Mouse (Mus musculus) stomach, embryonic 14.5 days (tissue): ENCODE data around the gene Adprhl2. TPM values are rescaled to one million over a fixed set of nuclear protein-coding genes. Genes with fewer than 3 reads are reported as not detected.

Source experiments
- ATAC-seq: fragments of 200-750 bp; cut with Nextera tagmentation; 2 replicates; pipeline ENCODE4 v1.8.0; 2017; ENCODE audit warnings: low read depth, moderate TSS enrichment; ENCODE audit not compliant: insufficient number of reproducible peaks, insufficient read depth, low FRiP score
- H3K27ac ChIP-seq: fragments of 300-500 bp; sonication (generic); 2 replicates; pipeline ENCODE4 v1.5.1; 2014; ENCODE audit warnings: mild to moderate bottlenecking, low read length, moderate library complexity, mixed read lengths
- H3K27me3 ChIP-seq: fragments of 300-500 bp; sonication (generic); 2 replicates; pipeline ENCODE4 v1.6.1; 2014; ENCODE audit warnings: low read length, control low read depth, mixed read lengths; ENCODE audit not compliant: control insufficient read depth, insufficient read depth
- H3K36me3 ChIP-seq: fragments of 300-500 bp; sonication (generic); 2 replicates; pipeline ENCODE4 v1.6.1; 2014; ENCODE audit warnings: mild to moderate bottlenecking, control low read depth, low read length, moderate library complexity, mixed read lengths; ENCODE audit not compliant: control insufficient read depth, insufficient read depth
- H3K4me1 ChIP-seq: fragments of 300-500 bp; sonication (generic); 2 replicates; pipeline ENCODE4 v1.6.1; 2014; ENCODE audit warnings: low read length, control low read depth, mixed read lengths; ENCODE audit not compliant: control insufficient read depth, insufficient read depth
- H3K4me2 ChIP-seq: fragments of 300-500 bp; sonication (generic); replicated peaks from 2 replicates; pipeline ENCODE4 v1.6.1; 2014; ENCODE audit warnings: low read depth, low read length, control low read depth
- H3K4me3 ChIP-seq: fragments of 300-500 bp; sonication (generic); 2 replicates; pipeline ENCODE4 v1.5.1; 2014; ENCODE audit warnings: low read depth, low read length, control low read depth
- H3K9ac ChIP-seq: fragments of 300-500 bp; sonication (generic); replicated peaks from 2 replicates; pipeline ENCODE4 v1.6.1; 2014; ENCODE audit warnings: low read depth, mild to moderate bottlenecking, control low read depth, low read length, moderate library complexity, mixed read lengths
- H3K9me3 ChIP-seq: fragments of 300-500 bp; sonication (generic); 2 replicates; pipeline ENCODE4 v1.6.1; 2016; ENCODE audit warnings: low read depth, low read length, control low read depth; ENCODE audit not compliant: control insufficient read depth
- WGBS: fragments of 180-500 bp; shearing (Covaris S2); extraction: QIAGEN DNeasy Blood & Tissue Kit; methylation state at CpG from one replicate; pipeline ENCODE4 v1.1.7; 2014; 5-methylcytosine and 5-hydroxymethylcytosine counted together
- polyA plus RNA-seq: library from polyadenylated mRNA; unstranded; fragments of >200 nt; fragmentation: Nextera tagmentation; extraction: Ambion mirVana; gene quantifications from 2 replicates; pipeline ENCODE4 v1.2.1, GENCODE M21; 2014

Adprhl2 gene
- polyA plus RNA-seq, 1 experiment from 2014 or later, result 48.5 TPM

DNA sequence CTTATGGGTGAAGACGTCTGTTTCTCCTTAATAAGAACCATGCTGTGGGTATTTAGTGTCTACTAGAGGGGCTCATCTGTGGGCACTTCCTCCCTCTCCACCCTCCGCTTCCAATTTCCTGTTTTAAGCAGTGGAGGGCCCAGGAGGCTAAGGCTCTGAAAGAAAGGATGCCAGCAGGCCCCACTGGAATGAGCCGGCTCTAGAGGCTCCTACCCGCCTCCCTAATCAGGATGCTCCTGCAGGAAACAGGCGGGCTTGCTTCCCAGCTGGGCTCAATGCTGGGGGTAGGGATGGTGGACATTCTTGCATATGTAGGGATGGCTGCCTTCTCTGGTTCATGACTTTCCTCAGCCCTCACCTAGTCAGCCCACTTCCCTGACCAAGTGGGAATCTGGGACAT is 8.3 kb downstream of the Adprhl2 start:
- Histone ChIP-seq H3K4me2 (no peak overlapping the region), H3K9ac (no peak overlapping the region), H3K4me1 (no peaks in the 10 kb centered on the region; the same call in 1 of the 2 replicates), H3K36me3 (peaks cover 23% of the 10 kb centered on the region), H3K27ac (no peak overlapping the region), H3K4me3 (no peak overlapping the region), H3K27me3 (no peaks in the 10 kb centered on the region), H3K9me3 (no peaks in the 10 kb centered on the region)
- 48% methylated on average over 5 of the region's 5 CpGs for WGBS
- no peak for ATAC-seq

DNA sequence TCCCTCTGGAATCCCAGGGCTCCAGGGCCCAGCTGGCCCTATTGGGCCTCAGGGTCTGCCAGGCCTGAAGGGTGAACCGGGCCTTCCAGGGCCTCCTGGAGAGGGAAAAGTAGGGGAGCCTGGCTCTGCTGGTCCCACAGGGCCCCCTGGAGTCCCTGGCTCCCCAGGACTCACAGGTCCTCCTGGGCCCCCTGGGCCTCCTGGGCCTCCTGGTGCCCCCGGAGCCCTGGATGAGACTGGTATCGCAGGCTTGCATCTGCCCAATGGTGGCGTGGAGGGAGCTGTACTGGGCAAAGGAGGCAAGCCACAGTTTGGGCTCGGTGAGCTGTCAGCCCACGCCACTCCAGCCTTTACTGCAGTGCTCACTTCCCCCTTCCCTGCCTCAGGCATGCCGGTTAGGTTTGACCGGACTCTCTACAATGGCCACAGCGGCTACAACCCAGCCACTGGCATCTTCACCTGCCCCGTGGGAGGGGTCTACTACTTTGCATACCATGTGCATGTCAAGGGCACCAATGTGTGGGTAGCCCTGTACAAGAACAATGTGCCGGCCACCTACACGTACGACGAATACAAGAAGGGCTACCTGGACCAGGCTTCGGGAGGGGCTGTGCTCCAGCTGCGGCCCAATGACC is 9.8 kb downstream of the Adprhl2 start:
- ATAC-seq, result no peak
- Histone ChIP-seq H3K36me3 (peaks cover 8% of the 10 kb centered on the region), H3K9ac (no peak overlapping the region), H3K27me3 (no peaks in the 10 kb centered on the region), H3K27ac (no peak overlapping the region), H3K4me2 (no peak overlapping the region), H3K4me1 (no peaks in the 10 kb centered on the region; the same call in 1 of the 2 replicates), H3K9me3 (no peaks in the 10 kb centered on the region), H3K4me3 (no peak overlapping the region)
- 89% methylated on average over 16 of the region's 16 CpGs for WGBS

DNA sequence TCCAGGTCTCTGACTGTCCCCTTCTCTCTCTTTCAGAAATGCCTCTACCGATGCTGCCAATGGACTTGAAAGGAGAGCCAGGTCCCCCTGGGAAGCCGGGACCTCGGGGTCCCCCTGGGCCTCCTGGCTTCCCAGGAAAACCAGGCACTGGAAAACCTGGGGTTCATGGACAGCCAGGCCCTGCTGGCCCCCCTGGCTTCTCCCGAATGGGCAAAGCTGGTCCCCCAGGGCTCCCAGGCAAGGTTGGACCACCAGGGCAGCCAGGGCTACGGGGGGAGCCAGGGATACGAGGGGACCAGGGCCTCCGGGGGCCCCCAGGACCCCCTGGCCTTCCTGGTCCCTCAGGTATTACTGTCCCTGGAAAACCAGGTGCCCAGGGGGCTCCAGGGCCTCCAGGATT is 11.2 kb downstream of the Adprhl2 start:
- Histone ChIP-seq H3K9ac (no peak overlapping the region), H3K4me3 (no peak overlapping the region), H3K27me3 (no peaks in the 10 kb centered on the region), H3K4me2 (no peak overlapping the region), H3K9me3 (no peaks in the 10 kb centered on the region), H3K4me1 (no peaks in the 10 kb centered on the region; the same call in 1 of the 2 replicates), H3K36me3 (no peaks in the 10 kb centered on the region), H3K27ac (no peak overlapping the region)
- no peak for ATAC-seq
- WGBS, result 70% methylated on average over 7 of the region's 7 CpGs

DNA sequence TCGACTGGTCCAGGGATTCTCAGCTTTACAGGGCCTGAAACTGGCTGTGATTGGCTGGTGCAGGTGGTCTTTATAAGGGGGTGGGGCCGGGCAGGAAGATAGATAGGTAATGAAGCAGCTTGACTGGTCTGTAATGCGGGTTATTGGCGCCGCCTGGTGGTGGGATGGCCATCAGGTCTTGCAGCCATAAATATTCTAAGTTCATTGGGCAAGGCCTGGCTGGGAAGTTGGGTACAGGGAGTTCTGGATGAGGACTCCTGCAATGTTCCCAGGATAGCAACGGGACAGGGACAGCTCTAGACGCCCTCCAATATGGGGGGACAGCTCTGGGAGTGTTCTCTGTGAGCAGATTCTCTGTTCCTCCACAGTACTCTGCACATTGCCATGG is 11.6 kb downstream of the Adprhl2 start:
- no peaks in the 10 kb centered on the region; the same call in 1 of the 2 replicates for H3K4me1 ChIP-seq
- no peaks in the 10 kb centered on the region for H3K27me3 ChIP-seq
- no peaks in the 10 kb centered on the region for H3K9me3 ChIP-seq
- H3K4me2 ChIP-seq, result peak overlapping the region; percentile 26
- WGBS, result under 1% methylated on average over 7 of the region's 7 CpGs
- no peaks in the 10 kb centered on the region for H3K36me3 ChIP-seq
- H3K27ac ChIP-seq, result no peak overlapping the region
- no peak overlapping the region for H3K9ac ChIP-seq
- peak; percentile 64; the same call in 1 of the 2 replicates for ATAC-seq
- no peak overlapping the region for H3K4me3 ChIP-seq

DNA sequence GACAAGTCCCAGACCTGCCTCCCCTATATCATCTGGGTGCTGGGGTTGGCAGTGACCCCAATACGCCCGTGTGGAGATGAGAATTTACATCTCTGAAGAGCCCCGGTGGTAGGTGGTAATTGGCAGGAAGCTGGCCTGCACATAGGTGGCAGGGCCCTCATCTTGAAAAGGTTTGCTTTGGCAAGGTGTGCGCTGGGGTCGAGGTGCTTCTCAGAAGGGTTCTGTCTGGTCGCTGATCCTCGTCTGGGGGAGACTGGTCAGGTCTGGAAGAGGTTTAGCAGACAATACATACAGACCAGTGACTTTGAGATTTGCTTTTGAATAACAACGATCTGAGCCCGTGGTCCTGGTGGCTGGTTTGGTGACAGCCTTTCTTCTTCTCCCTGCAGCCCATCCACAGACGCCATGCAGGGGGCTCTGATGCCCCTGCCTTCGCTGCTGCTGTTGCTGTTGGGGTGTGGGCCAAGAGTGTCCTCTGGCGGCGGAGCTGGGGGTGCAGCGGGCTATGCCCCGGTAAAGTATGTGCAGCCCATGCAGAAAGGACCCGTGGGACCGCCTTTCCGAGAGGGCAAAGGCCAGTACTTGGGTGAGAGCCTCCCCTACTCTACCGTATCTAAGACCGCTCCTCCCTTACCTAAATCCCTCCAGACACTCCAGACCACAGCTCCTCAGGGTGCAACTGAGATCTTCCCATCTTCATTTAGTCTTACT is 12.1 kb downstream of the Adprhl2 start:
- H3K9me3 ChIP-seq, result no peaks in the 10 kb centered on the region
- H3K27me3 ChIP-seq, result no peaks in the 10 kb centered on the region
- 18% methylated on average over 20 of the region's 20 CpGs for WGBS
- H3K27ac ChIP-seq, result no peak overlapping the region
- H3K9ac ChIP-seq, result no peak overlapping the region
- peak overlapping the region; percentile 26 for H3K4me2 ChIP-seq
- H3K4me3 ChIP-seq, result no peak overlapping the region
- H3K36me3 ChIP-seq, result no peaks in the 10 kb centered on the region
- ATAC-seq, result 0 out of 2 replicates have a peak, but pooled peaks have one; percentile 33
- H3K4me1 ChIP-seq, result no peaks in the 10 kb centered on the region; the same call in 1 of the 2 replicates

DNA sequence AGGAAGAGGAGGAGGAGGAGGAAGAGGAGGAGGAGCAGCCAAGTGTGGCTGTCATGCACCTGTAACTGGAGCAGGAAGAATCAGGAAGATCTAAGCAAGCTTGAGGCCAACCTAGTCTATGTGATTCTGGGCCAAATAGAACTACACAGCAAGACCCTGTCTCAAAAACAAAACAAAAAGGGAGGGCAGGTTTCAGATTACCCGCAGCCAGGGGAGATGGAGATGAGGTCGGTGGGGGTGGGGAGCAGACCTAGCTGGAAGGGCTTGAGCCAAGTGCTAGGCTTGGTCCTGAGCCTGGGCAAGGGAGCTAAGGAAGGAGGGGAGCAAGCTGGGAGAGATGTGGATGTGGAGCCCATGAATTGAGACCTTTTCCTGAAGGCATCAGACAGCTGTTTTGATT is 14.7 kb downstream of the Adprhl2 start:
- no peaks in the 10 kb centered on the region; the same call in 1 of the 2 replicates for H3K4me1 ChIP-seq
- H3K4me2 ChIP-seq, result no peak overlapping the region
- no peak for ATAC-seq
- no peaks in the 10 kb centered on the region for H3K36me3 ChIP-seq
- no peak overlapping the region for H3K4me3 ChIP-seq
- H3K9ac ChIP-seq, result no peak overlapping the region
- WGBS, result 6% methylated on average over 2 of the region's 2 CpGs
- no peak overlapping the region for H3K27ac ChIP-seq
- H3K9me3 ChIP-seq, result no peaks in the 10 kb centered on the region
- no peaks in the 10 kb centered on the region for H3K27me3 ChIP-seq

DNA sequence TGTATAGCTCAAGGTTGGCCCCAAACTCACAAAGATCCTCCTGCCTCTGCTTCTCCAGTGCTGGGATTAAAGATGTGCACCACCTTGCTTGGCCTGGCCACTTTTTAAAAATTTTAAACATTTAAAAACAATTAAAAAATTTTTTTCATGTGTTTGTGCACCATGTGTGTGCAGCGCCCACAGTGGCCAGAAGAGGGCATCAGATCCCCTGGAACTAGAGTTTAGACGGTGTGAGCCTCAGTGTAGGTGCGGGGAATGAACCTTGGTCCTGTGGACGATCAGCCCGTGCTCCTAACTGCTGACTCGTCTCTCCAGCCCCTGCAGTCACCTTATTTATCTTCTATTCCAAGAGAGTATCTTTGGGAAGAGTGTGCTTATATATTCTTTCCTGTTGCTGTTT is 15.4 kb downstream of the Adprhl2 start:
- no peaks in the 10 kb centered on the region for H3K9me3 ChIP-seq
- no peak overlapping the region for H3K4me2 ChIP-seq
- H3K4me3 ChIP-seq, result no peak overlapping the region
- no peak overlapping the region for H3K9ac ChIP-seq
- WGBS, result 91% methylated on average over 6 of the region's 6 CpGs
- peaks cover 2% of the 10 kb centered on the region; the same call in 1 of the 2 replicates for H3K27me3 ChIP-seq
- no peak for ATAC-seq
- no peak overlapping the region for H3K27ac ChIP-seq
- H3K4me1 ChIP-seq, result peaks cover 7% of the 10 kb centered on the region
- H3K36me3 ChIP-seq, result no peaks in the 10 kb centered on the region

DNA sequence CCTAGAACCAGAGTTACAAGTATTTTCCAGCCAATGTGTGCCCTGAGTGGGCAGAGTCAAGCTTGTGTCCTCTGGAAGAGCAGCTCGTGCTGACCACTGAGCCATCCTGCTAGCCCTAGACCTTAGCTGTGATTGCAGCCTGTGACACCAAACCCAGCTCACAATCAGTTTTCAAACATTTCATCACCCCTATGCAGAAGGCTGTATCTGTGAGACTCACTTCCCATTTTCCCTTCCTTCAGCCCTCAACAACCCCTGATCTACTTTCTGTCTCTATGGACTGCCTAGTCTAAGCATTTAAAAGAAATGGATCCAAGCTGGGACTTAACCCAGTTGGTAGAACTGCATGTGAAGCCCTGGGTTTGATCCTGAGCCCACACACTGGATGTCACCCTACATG is 16.1 kb downstream of the Adprhl2 start:
- no peak overlapping the region for H3K4me3 ChIP-seq
- 94% methylated on average over 1 of the region's 1 CpGs for whole genome bisulfite sequencing
- H3K4me1 ChIP-seq, result peaks cover 13% of the 10 kb centered on the region
- ATAC-seq, result no peak
- no peaks in the 10 kb centered on the region for H3K36me3 ChIP-seq
- peaks cover 7% of the 10 kb centered on the region; the same call in 1 of the 2 replicates for H3K27me3 ChIP-seq
- H3K9me3 ChIP-seq, result no peaks in the 10 kb centered on the region
- no peak overlapping the region for H3K4me2 ChIP-seq
- H3K9ac ChIP-seq, result no peak overlapping the region
- no peak overlapping the region for H3K27ac ChIP-seq
